Mouse (Mus musculus): ENCODE data around the gene Laptm5. TPM values are rescaled to one million over a fixed set of nuclear protein-coding genes. Genes with fewer than 3 reads are reported as not detected.

The Laptm5 gene
- total and polyA plus RNA-seq, 2 experiments from 2014 or later = 28.2 to 36.2 TPM

- Histone ChIP-seq H3K4me2 (ENCODE audit: low read depth, low read length, poor library complexity, severe bottlenecking) (no peak overlapping the region), H3K27ac (ENCODE audit: low read depth, low read length) (no peak overlapping the region), H3K27me3 (ENCODE audit: insufficient read depth, low read length) (peaks cover 4% of the 10 kb centered on the region; the same call in 1 of the 2 replicates), H3K36me3 (ENCODE audit: insufficient read depth, low read length) (no peaks in the 10 kb centered on the region), H3K9ac (replicated peaks; ENCODE audit: low read length, poor library complexity, severe bottlenecking) (no peak overlapping the region), H3K4me1 (ENCODE audit: insufficient read depth, low read length) (no peaks in the 10 kb centered on the region), H3K9me3 (ENCODE audit: low read length) (no peaks in the 10 kb centered on the region), H3K4me3 (ENCODE audit: low read depth, low read length) (no peak overlapping the region)
- WGBS = 79% methylated on average over 5 of the region's 5 CpGs
- TF ChIP-seq CTCF (IDR thresholded peaks at IDR 0.05) = no peak
- no peak for ATAC-seq (ENCODE audit: low FRiP score)
- no peak for DNase-seq (ENCODE audit: low spot score)
Observed at GRCm38 (mm10) chr4:130881336-130881735, 31.6 kb upstream of the Laptm5 start.

- Histone ChIP-seq H3K4me2 (ENCODE audit: low read depth, low read length, poor library complexity, severe bottlenecking) (no peak overlapping the region), H3K4me3 (ENCODE audit: low read depth, low read length) (no peak overlapping the region), H3K9ac (replicated peaks; ENCODE audit: low read length, poor library complexity, severe bottlenecking) (no peak overlapping the region), H3K27me3 (ENCODE audit: insufficient read depth, low read length) (no peaks in the 10 kb centered on the region; the same call in 1 of the 2 replicates), H3K9me3 (ENCODE audit: low read length) (no peaks in the 10 kb centered on the region), H3K36me3 (ENCODE audit: insufficient read depth, low read length) (no peaks in the 10 kb centered on the region), H3K27ac (ENCODE audit: low read depth, low read length) (no peak overlapping the region), H3K4me1 (ENCODE audit: insufficient read depth, low read length) (no peaks in the 10 kb centered on the region)
- DNase-seq (ENCODE audit: low spot score) = no peak
- no peak for TF ChIP-seq CTCF (IDR thresholded peaks at IDR 0.05)
- WGBS = 62% methylated on average over 15 of the region's 15 CpGs
- no peak for ATAC-seq (ENCODE audit: low FRiP score)
Observed at GRCm38 (mm10) chr4:130882762-130883161, 30.2 kb upstream of the Laptm5 start.

GRCm38 (mm10) chr4:130883820-130884533, 28.9 kb upstream of the Laptm5 start:
- no peak overlapping the region for H3K4me3 ChIP-seq (ENCODE audit: low read depth, low read length)
- no peaks in the 10 kb centered on the region for H3K36me3 ChIP-seq (ENCODE audit: insufficient read depth, low read length)
- H3K4me1 ChIP-seq (ENCODE audit: insufficient read depth, low read length) = no peaks in the 10 kb centered on the region
- no peaks in the 10 kb centered on the region; the same call in 1 of the 2 replicates for H3K27me3 ChIP-seq (ENCODE audit: insufficient read depth, low read length)
- WGBS = 34% methylated on average over 13 of the region's 13 CpGs
- no peak overlapping the region for H3K4me2 ChIP-seq (ENCODE audit: low read depth, low read length, poor library complexity, severe bottlenecking)
- ATAC-seq (ENCODE audit: low FRiP score) (no peak), DNase-seq (ENCODE audit: low spot score) (peak; percentile 83)
- TF ChIP-seq CTCF (IDR thresholded peaks at IDR 0.05) = no peak
- no peak overlapping the region for H3K27ac ChIP-seq (ENCODE audit: low read depth, low read length)
- no peaks in the 10 kb centered on the region for H3K9me3 ChIP-seq (ENCODE audit: low read length)
- H3K9ac ChIP-seq (replicated peaks; ENCODE audit: low read length, poor library complexity, severe bottlenecking) = no peak overlapping the region

- no peak overlapping the region for H3K27ac ChIP-seq (ENCODE audit: low read depth, low read length)
- no peak overlapping the region for H3K9ac ChIP-seq (replicated peaks; ENCODE audit: low read length, poor library complexity, severe bottlenecking)
- no peak overlapping the region for H3K4me2 ChIP-seq (ENCODE audit: low read depth, low read length, poor library complexity, severe bottlenecking)
- TF ChIP-seq CTCF (IDR thresholded peaks at IDR 0.05) = no peak
- ATAC-seq (ENCODE audit: low FRiP score) (no peak), DNase-seq (ENCODE audit: low spot score) (no peak)
- H3K36me3 ChIP-seq (ENCODE audit: insufficient read depth, low read length) = no peaks in the 10 kb centered on the region
- no peaks in the 10 kb centered on the region for H3K4me1 ChIP-seq (ENCODE audit: insufficient read depth, low read length)
- no peaks in the 10 kb centered on the region for H3K9me3 ChIP-seq (ENCODE audit: low read length)
- no peaks in the 10 kb centered on the region for H3K27me3 ChIP-seq (ENCODE audit: insufficient read depth, low read length)
- 69% methylated on average over 11 of the region's 11 CpGs for WGBS
- H3K4me3 ChIP-seq (ENCODE audit: low read depth, low read length) = no peak overlapping the region
Observed at GRCm38 (mm10) chr4:130887148-130887745, 25.7 kb upstream of the Laptm5 start.

- no peaks in the 10 kb centered on the region for H3K36me3 ChIP-seq (ENCODE audit: insufficient read depth, low read length)
- H3K9ac ChIP-seq (replicated peaks; ENCODE audit: low read length, poor library complexity, severe bottlenecking) = no peak overlapping the region
- H3K9me3 ChIP-seq (ENCODE audit: low read length) = no peaks in the 10 kb centered on the region
- ATAC-seq (ENCODE audit: low FRiP score) = no peak
- no peak for DNase-seq (ENCODE audit: low spot score)
- no peak overlapping the region for H3K27ac ChIP-seq (ENCODE audit: low read depth, low read length)
- H3K4me1 ChIP-seq (ENCODE audit: insufficient read depth, low read length) = no peaks in the 10 kb centered on the region
- no peak for TF ChIP-seq CTCF (IDR thresholded peaks at IDR 0.05)
- no peak overlapping the region for H3K4me2 ChIP-seq (ENCODE audit: low read depth, low read length, poor library complexity, severe bottlenecking)
- WGBS = 65% methylated on average over 10 of the region's 11 CpGs
- no peaks in the 10 kb centered on the region for H3K27me3 ChIP-seq (ENCODE audit: insufficient read depth, low read length)
- no peak overlapping the region for H3K4me3 ChIP-seq (ENCODE audit: low read depth, low read length)
Observed at GRCm38 (mm10) chr4:130889777-130890510, 23.0 kb upstream of the Laptm5 start.

GRCm38 (mm10) chr4:130890511-130890840, 22.4 kb upstream of the Laptm5 start:
- H3K4me2 ChIP-seq (ENCODE audit: low read depth, low read length, poor library complexity, severe bottlenecking) = no peak overlapping the region
- no peaks in the 10 kb centered on the region for H3K9me3 ChIP-seq (ENCODE audit: low read length)
- DNase-seq (ENCODE audit: low spot score) (no peak), ATAC-seq (ENCODE audit: low FRiP score) (no peak)
- H3K36me3 ChIP-seq (ENCODE audit: insufficient read depth, low read length) = no peaks in the 10 kb centered on the region
- H3K27me3 ChIP-seq (ENCODE audit: insufficient read depth, low read length) = no peaks in the 10 kb centered on the region
- TF ChIP-seq CTCF (IDR thresholded peaks at IDR 0.05) = no peak
- no peak overlapping the region for H3K4me3 ChIP-seq (ENCODE audit: low read depth, low read length)
- no peak overlapping the region for H3K27ac ChIP-seq (ENCODE audit: low read depth, low read length)
- H3K4me1 ChIP-seq (ENCODE audit: insufficient read depth, low read length) = no peaks in the 10 kb centered on the region
- H3K9ac ChIP-seq (replicated peaks; ENCODE audit: low read length, poor library complexity, severe bottlenecking) = no peak overlapping the region
